Mouse (Mus musculus) common myeloid progenitor, adult 5-6 weeks (primary cell): ENCODE data around the gene Cd47. TPM values are rescaled to one million over a fixed set of nuclear protein-coding genes. Genes with fewer than 3 reads are reported as not detected.

Experiments used
- total RNA-seq: library from RNA; stranded (forward); fragments of 200-1000, 187-1606 nt; gene quantifications from 2 replicates; pipeline ENCODE4 v1.2.3, GENCODE M21; 2017

Gene Cd47
- total RNA-seq, 1 experiment from 2014 or later = 237 TPM

Other genes with a start within 250 kb of the Cd47 start
- gene Ift57, start 101.3 kb upstream of the Cd47 start, total RNA-seq = 49.5 and 70.0 TPM in 2 replicates